In genomic region chr2:174297086-174297571, GRCm38 (mm10) we compare ENCODE assay signal across 7 mouse cellular contexts. TPM values are rescaled to one million over a fixed set of nuclear protein-coding genes. Genes with fewer than 3 reads are reported as not detected.
DNase-seq lines count a peak whose midpoint lies in the region; ATAC-seq lines count a peak whose summit lies in the region.

No protein-coding gene starts in this region.

- H3K4me2 ChIP-seq in embryonic facial prominence, embryonic 13.5 days = peak overlapping the region; percentile 63
- peak overlapping the region; percentile 63 for H3K4me2 ChIP-seq in hindbrain, embryonic 13.5 days
- H3K4me2 ChIP-seq in liver, embryonic 15.5 days = peak overlapping the region; percentile 78
- peak overlapping the region; percentile 20; the same call in 1 of the 2 replicates for H3K4me2 ChIP-seq in neural tube, embryonic 14.5 days (ENCODE audit: low read depth, low read length)

- peaks cover 65% of the 10 kb centered on the region for H3K9me3 ChIP-seq in embryonic facial prominence, embryonic 13.5 days
- H3K9me3 ChIP-seq in hindbrain, embryonic 13.5 days = peaks cover 59% of the 10 kb centered on the region
- H3K9me3 ChIP-seq in liver, embryonic 15.5 days (replicated peaks) = peaks cover 18% of the 10 kb centered on the region
- H3K9me3 ChIP-seq in neural tube, embryonic 14.5 days (ENCODE audit: control insufficient read depth, low read length) = peaks cover 17% of the 10 kb centered on the region

- H3K27ac ChIP-seq in embryonic facial prominence, embryonic 13.5 days = no peak overlapping the region
- H3K27ac ChIP-seq in hindbrain, embryonic 13.5 days = no peak overlapping the region
- no peak overlapping the region for H3K27ac ChIP-seq in liver, embryonic 15.5 days (replicated peaks)
- no peak overlapping the region for H3K27ac ChIP-seq in neural tube, embryonic 14.5 days (ENCODE audit: low read depth, low read length)

- no peak for ATAC-seq in embryonic facial prominence, embryonic 13.5 days (ENCODE audit: insufficient number of reproducible peaks, insufficient read depth, low FRiP score, low TSS enrichment, low read depth)
- no peak for ATAC-seq in hindbrain, embryonic 13.5 days (ENCODE audit: low FRiP score)
- peak; percentile 58 for ATAC-seq in liver, embryonic 15.5 days (ENCODE audit: insufficient read depth)
- ATAC-seq in neural tube, embryonic 14.5 days (ENCODE audit: low read depth) = no peak
- ATAC-seq in frontal cortex, adult (ENCODE audit: low TSS enrichment) = no peak

- peaks cover 31% of the 10 kb centered on the region for H3K4me1 ChIP-seq in embryonic facial prominence, embryonic 13.5 days
- H3K4me1 ChIP-seq in hindbrain, embryonic 13.5 days (replicated peaks) = peaks cover 53% of the 10 kb centered on the region
- H3K4me1 ChIP-seq in liver, embryonic 15.5 days (replicated peaks) = peaks cover 50% of the 10 kb centered on the region
- peaks cover 20% of the 10 kb centered on the region for H3K4me1 ChIP-seq in neural tube, embryonic 14.5 days (ENCODE audit: control insufficient read depth, insufficient read depth, low read length)

- H3K36me3 ChIP-seq in embryonic facial prominence, embryonic 13.5 days = peaks cover 8% of the 10 kb centered on the region
- peaks cover 13% of the 10 kb centered on the region for H3K36me3 ChIP-seq in hindbrain, embryonic 13.5 days
- H3K36me3 ChIP-seq in liver, embryonic 15.5 days (replicated peaks) = no peaks in the 10 kb centered on the region
- H3K36me3 ChIP-seq in neural tube, embryonic 14.5 days (ENCODE audit: control insufficient read depth, insufficient read depth, low read length) = no peaks in the 10 kb centered on the region

- 57% methylated on average over 29 of the region's 29 CpGs for WGBS in embryonic facial prominence, embryonic 13.5 days
- WGBS in hindbrain, embryonic 13.5 days = 52% methylated on average over 29 of the region's 29 CpGs
- WGBS in liver, embryonic 15.5 days (ENCODE audit: insufficient replicate concordance) = 52% methylated on average over 29 of the region's 29 CpGs
- WGBS in neural tube, embryonic 14.5 days = 47% methylated on average over 29 of the region's 29 CpGs

- no peak overlapping the region for H3K9ac ChIP-seq in embryonic facial prominence, embryonic 13.5 days
- H3K9ac ChIP-seq in hindbrain, embryonic 13.5 days = no peak overlapping the region
- H3K9ac ChIP-seq in liver, embryonic 15.5 days = no peak overlapping the region
- H3K9ac ChIP-seq in neural tube, embryonic 14.5 days (replicated peaks; ENCODE audit: low read depth, low read length) = no peak overlapping the region

- peak overlapping the region; percentile 19 for H3K4me3 ChIP-seq in embryonic facial prominence, embryonic 13.5 days
- peak overlapping the region; percentile 11; the same call in 1 of the 2 replicates for H3K4me3 ChIP-seq in hindbrain, embryonic 13.5 days
- H3K4me3 ChIP-seq in liver, embryonic 15.5 days (replicated peaks) = peak overlapping the region; percentile 68
- H3K4me3 ChIP-seq in neural tube, embryonic 14.5 days (ENCODE audit: low read depth, low read length) = 0 out of 2 replicates have a peak overlapping the region, but pooled peaks have one; percentile 5

- peaks cover 49% of the 10 kb centered on the region for H3K27me3 ChIP-seq in embryonic facial prominence, embryonic 13.5 days
- peaks cover 48% of the 10 kb centered on the region for H3K27me3 ChIP-seq in hindbrain, embryonic 13.5 days
- H3K27me3 ChIP-seq in liver, embryonic 15.5 days = peaks cover 51% of the 10 kb centered on the region
- H3K27me3 ChIP-seq in neural tube, embryonic 14.5 days (ENCODE audit: control insufficient read depth, insufficient read depth, low read length) = peaks cover 8% of the 10 kb centered on the region

- DNase-seq in testis, postnatal 10 days (ENCODE audit: low spot score) = peak; percentile 72
- no peak for DNase-seq in testis, postnatal 14 days (ENCODE audit: low spot score)

RNA-seq across cellular contexts. Expression of gene Gnas, which starts 13.0 kb away (rescaled TPM):
- 1,664 and 1,723 TPM in 2 replicates for polyA plus RNA-seq in embryonic facial prominence, embryonic 13.5 days (2015; fragmentation: Nextera tagmentation; extraction: Ambion mirVana)
- polyA plus RNA-seq in hindbrain, embryonic 13.5 days (2015; fragmentation: Nextera tagmentation; extraction: Ambion mirVana) = 1,452 and 1,516 TPM in 2 replicates
- 323 and 336 TPM in 2 replicates for polyA plus RNA-seq in liver, embryonic 15.5 days (2015; fragmentation: Nextera tagmentation; extraction: Ambion mirVana)
- 1,718 and 1,785 TPM in 2 replicates for polyA plus RNA-seq in neural tube, embryonic 14.5 days (2014; fragmentation: Nextera tagmentation; extraction: Ambion mirVana)

RNA-seq across cellular contexts. Expression of gene Gm20721, which starts 49.4 kb away (rescaled TPM):
- polyA plus RNA-seq in embryonic facial prominence, embryonic 13.5 days (2015; fragmentation: Nextera tagmentation; extraction: Ambion mirVana) = 17.1 and 20.3 TPM in 2 replicates
- 13.1 and 13.9 TPM in 2 replicates for polyA plus RNA-seq in hindbrain, embryonic 13.5 days (2015; fragmentation: Nextera tagmentation; extraction: Ambion mirVana)
- polyA plus RNA-seq in liver, embryonic 15.5 days (2015; fragmentation: Nextera tagmentation; extraction: Ambion mirVana) = 49.2 and 59.3 TPM in 2 replicates
- polyA plus RNA-seq in neural tube, embryonic 14.5 days (2014; fragmentation: Nextera tagmentation; extraction: Ambion mirVana) = 10.0 and 11.8 TPM in 2 replicates

Comparison
In these comparisons a context has a peak if more than half of its experiments do, and no peak if none do; other contexts are left out.
1. H3K4me2 ChIP-seq: peak in every context shown above with its lines; median percentile 78 in liver, embryonic 15.5 days; 63 in embryonic facial prominence, embryonic 13.5 days; 63 in hindbrain, embryonic 13.5 days; 20 in neural tube, embryonic 14.5 days.
2. H3K4me3 ChIP-seq: peak in every context shown above with its lines; median percentile 68 in liver, embryonic 15.5 days; 19 in embryonic facial prominence, embryonic 13.5 days; 11 in hindbrain, embryonic 13.5 days; 5 in neural tube, embryonic 14.5 days.